Mouse (Mus musculus): ENCODE measurements around the gene Was. TPM values are rescaled to one million over a fixed set of nuclear protein-coding genes. Genes with fewer than 3 reads are reported as not detected.

The Was gene
- total and polyA plus RNA-seq, 3 experiments, result 146 to 167 TPM; not detected in 1

DNA sequence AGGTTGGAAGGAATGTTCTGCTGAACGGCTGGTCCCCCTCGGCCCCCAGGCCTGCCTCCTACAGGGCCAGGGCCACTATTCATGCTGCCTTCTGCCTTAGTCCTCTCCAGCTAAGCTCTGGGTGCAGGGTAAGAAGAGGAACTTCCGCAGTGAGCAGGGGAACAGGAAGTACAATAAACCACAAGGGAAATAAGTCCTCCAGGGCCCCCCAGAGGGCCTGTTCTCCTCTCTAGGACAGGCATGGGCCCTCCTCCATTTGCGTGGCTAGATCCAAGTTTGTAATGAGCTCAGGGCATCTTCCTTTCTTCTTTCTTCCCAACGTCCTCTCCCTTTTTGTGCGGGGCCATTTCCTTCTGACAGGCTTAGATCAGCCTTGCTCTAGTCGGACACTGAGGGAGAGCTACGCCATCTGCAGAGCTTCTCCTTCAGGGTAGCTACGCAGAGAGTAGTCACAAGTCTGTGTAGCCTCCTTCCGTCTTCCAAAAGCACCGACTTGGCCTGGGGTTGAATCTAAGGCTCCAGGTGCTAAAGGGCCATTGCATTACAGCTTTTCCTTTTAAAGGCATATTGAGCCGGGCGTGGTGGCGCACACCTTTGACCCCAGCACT lies at the start of gene Was (continued):
- no peak for TF ChIP-seq MYB (IDR thresholded peaks at IDR 0.05; ENCODE audit: low read depth, low read length)
- no peak; the same call in 1 of the 2 replicates for TF ChIP-seq KAT2A (conservative IDR thresholded peaks at IDR 0.05; ENCODE audit: low read depth, low read length)
- TF ChIP-seq ZMIZ1 (IDR thresholded peaks at IDR 0.05; ENCODE audit: low read depth, low read length), result peak; percentile 90

GRCm38 (mm10) chrX:8139480-8139879 lies 49.2 kb upstream of the Was start:
- Histone ChIP-seq H3K4me3 (ENCODE audit: control insufficient read depth in 1 of 2, insufficient read depth in 1 of 2, low read depth in 2 of 2, low read length in 2 of 2) (no peak overlapping the region), H3K79me2 (ENCODE audit: control insufficient read depth, insufficient read depth, low read length, poor library complexity) (peaks cover 16% of the 10 kb centered on the region), H3K9me3 (replicated peaks; ENCODE audit: insufficient read depth, low read length) (no peaks in the 10 kb centered on the region), H3K27ac (ENCODE audit: control insufficient read depth, low read depth, low read length) (no peak overlapping the region), H3K4me1 (ENCODE audit: control insufficient read depth in 1 of 2, insufficient read depth in 2 of 2, low read length in 2 of 2) (no peaks in the 10 kb centered on the region), H3K36me3 (ENCODE audit: control insufficient read depth in 1 of 2, insufficient read depth in 2 of 2, low read length in 2 of 2) (peaks cover 23 to 41% of the 10 kb centered on the region in 2 experiments), H3K9ac (ENCODE audit: control insufficient read depth, low read depth, low read length, poor library complexity, severe bottlenecking) (no peak overlapping the region), H3K27me3 (ENCODE audit: control insufficient read depth in 1 of 2, insufficient read depth in 2 of 2, low read length in 2 of 2) (no peaks in the 10 kb centered on the region)
- TF ChIP-seq CTCF (IDR thresholded peaks at IDR 0.05 in 2 of 3, conservative IDR thresholded peaks at IDR 0.05 in 1 of 3; ENCODE audit: control insufficient read depth in 1 of 3, insufficient read depth in 1 of 3, low read depth in 2 of 3, low read length in 3 of 3, poor library complexity in 1 of 3, severe bottlenecking in 1 of 3) (0 out of 6 replicates have a peak, but pooled peaks of 1 of the 3 experiments have one; percentile 7), CHD1 (IDR thresholded peaks at IDR 0.05; ENCODE audit: low read depth, low read length) (no peak), POLR2A (IDR thresholded peaks at IDR 0.05; ENCODE audit: control insufficient read depth in 1 of 2, insufficient read depth in 1 of 2, low read depth in 1 of 2, low read length in 2 of 2, poor library complexity in 1 of 2) (peak in 1 of 2 experiments; percentile 42; a peak in 2 of 4 replicates)
- DNase-seq (ENCODE audit: low read depth, low spot score), result peak; percentile 64

GRCm38 (mm10) chrX:8135886-8136285 lies 45.6 kb upstream of the Was start:
- no peak overlapping the region; the same call in 1 of the 2 replicates for H3K27ac ChIP-seq (ENCODE audit: control insufficient read depth, low read depth, low read length)
- H3K9ac ChIP-seq (ENCODE audit: control insufficient read depth, low read depth, low read length, poor library complexity, severe bottlenecking), result no peak overlapping the region
- DNase-seq (ENCODE audit: low read depth, low spot score), result peak; percentile 90
- H3K27me3 ChIP-seq (ENCODE audit: control insufficient read depth in 1 of 2, insufficient read depth in 2 of 2, low read length in 2 of 2), result no peaks in the 10 kb centered on the region
- TF ChIP-seq MAZ (IDR thresholded peaks at IDR 0.05; ENCODE audit: low read depth, low read length), result no peak
- no peak for TF ChIP-seq NRF1 (IDR thresholded peaks at IDR 0.05; ENCODE audit: insufficient read depth, low read depth, low read length, poor library complexity, severe bottlenecking)
- TF ChIP-seq ZC3H11A (IDR thresholded peaks at IDR 0.05; ENCODE audit: low read depth, low read length), result no peak
- TF ChIP-seq BHLHE40 (IDR thresholded peaks at IDR 0.05; ENCODE audit: borderline replicate concordance, low read depth, low read length), result no peak
- no peak for TF ChIP-seq ZMIZ1 (IDR thresholded peaks at IDR 0.05; ENCODE audit: low read depth, low read length)
- TF ChIP-seq HCFC1 (IDR thresholded peaks at IDR 0.05; ENCODE audit: low read depth, low read length), result no peak
- no peak for TF ChIP-seq MXI1 (IDR thresholded peaks at IDR 0.05; ENCODE audit: low read depth, low read length)
- no peak for TF ChIP-seq ZKSCAN1 (IDR thresholded peaks at IDR 0.05; ENCODE audit: low read depth, low read length)
- TF ChIP-seq JUND (IDR thresholded peaks at IDR 0.05; ENCODE audit: low read depth, low read length), result no peak
- TF ChIP-seq NELFE (IDR thresholded peaks at IDR 0.05; ENCODE audit: low read depth, low read length), result no peak
- TF ChIP-seq SIN3A (IDR thresholded peaks at IDR 0.05; ENCODE audit: low read length), result no peak
- peaks cover 6 to 9% of the 10 kb centered on the region in 2 experiments for H3K4me1 ChIP-seq (ENCODE audit: control insufficient read depth in 1 of 2, insufficient read depth in 2 of 2, low read length in 2 of 2)
- peaks cover 3% of the 10 kb centered on the region; the same call in 1 of the 2 replicates for H3K79me2 ChIP-seq (ENCODE audit: control insufficient read depth, insufficient read depth, low read length, poor library complexity)
- H3K9me3 ChIP-seq (replicated peaks; ENCODE audit: insufficient read depth, low read length), result no peaks in the 10 kb centered on the region
- no peak overlapping the region for H3K4me3 ChIP-seq (ENCODE audit: control insufficient read depth in 1 of 2, insufficient read depth in 1 of 2, low read depth in 2 of 2, low read length in 2 of 2)
- H3K36me3 ChIP-seq (ENCODE audit: control insufficient read depth in 1 of 2, insufficient read depth in 2 of 2, low read length in 2 of 2), result peaks cover 11 to 32% of the 10 kb centered on the region in 2 experiments
